9 mouse cellular contexts compared by ENCODE assay signal in the genomic region with DNA sequence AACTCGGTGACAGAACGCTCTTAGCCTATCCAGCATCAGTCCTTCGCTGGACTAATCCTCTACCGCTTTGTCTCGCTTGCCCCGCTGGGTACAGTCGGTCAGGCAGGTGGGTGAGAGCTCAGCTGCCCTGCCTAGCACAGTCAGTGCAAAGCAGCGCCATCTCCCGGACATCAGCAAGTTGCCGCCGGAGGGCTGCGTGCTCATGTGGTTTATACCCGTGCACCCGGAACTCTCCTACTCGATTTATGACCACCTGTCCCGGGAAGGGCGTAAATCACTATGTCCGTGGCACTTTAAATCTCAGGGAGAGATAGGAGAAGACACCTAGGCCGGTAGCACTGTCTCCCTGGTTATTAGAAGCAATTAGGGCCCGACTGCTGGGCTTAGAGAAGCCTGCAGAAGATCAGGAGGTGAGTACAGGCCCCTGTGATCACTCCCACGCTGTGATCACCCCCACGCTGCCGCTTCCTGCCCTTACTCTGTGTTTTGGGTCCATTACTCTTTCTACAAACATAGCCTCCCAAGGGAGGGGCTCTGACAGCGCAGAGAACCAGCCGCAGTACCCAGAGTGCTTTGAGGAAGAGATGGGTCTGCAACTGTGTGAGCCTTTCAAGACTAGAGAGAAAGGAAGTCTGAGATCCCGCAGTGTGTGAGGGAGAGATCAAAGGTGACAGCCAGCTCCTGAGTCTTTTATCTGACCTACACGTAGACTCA. TPM values are rescaled to one million over a fixed set of nuclear protein-coding genes. Genes with fewer than 3 reads are reported as not detected.
A peak's percentile ranks its signal among the peaks of the same experiment; 100 is the strongest.
DNase-seq lines count a peak whose midpoint lies in the region; ATAC-seq lines count a peak whose summit lies in the region.
"Had no signal": no experiment of that assay in that cellular context is flagged by ENCODE, and none has a peak within 500 bp of the region (broad histone marks: within the 10 kb centered on the region; RNA-seq: fewer than 3 reads in every experiment).

No protein-coding gene starts in this region.

- H3K27me3 ChIP-seq in intestine, embryonic 14.5 days (replicated peaks; ENCODE audit: control insufficient read depth, insufficient read depth, low read length): no peaks in the 10 kb centered on the region
- no peaks in the 10 kb centered on the region for H3K27me3 ChIP-seq in liver, embryonic 16.5 days (ENCODE audit: control insufficient read depth, insufficient read depth, low read depth, low read length)
- no peaks in the 10 kb centered on the region for H3K27me3 ChIP-seq in neural tube, embryonic 14.5 days (ENCODE audit: control insufficient read depth, insufficient read depth, low read length)
- H3K27me3 ChIP-seq: CH12.LX had no signal

- 9% methylated on average over 27 of the region's 27 CpGs for WGBS in intestine, embryonic 14.5 days
- WGBS in liver, embryonic 16.5 days (ENCODE audit: insufficient replicate concordance): 11% methylated on average over 27 of the region's 27 CpGs
- 16% methylated on average over 27 of the region's 27 CpGs for WGBS in neural tube, embryonic 14.5 days

- no peak overlapping the region for H3K27ac ChIP-seq in intestine, embryonic 14.5 days (ENCODE audit: low read depth)
- no peak overlapping the region for H3K27ac ChIP-seq in liver, embryonic 16.5 days (ENCODE audit: low read length)
- no peak overlapping the region for H3K27ac ChIP-seq in neural tube, embryonic 14.5 days (ENCODE audit: low read depth, low read length)

- H3K36me3 ChIP-seq in intestine, embryonic 14.5 days (ENCODE audit: control insufficient read depth, insufficient read depth, low read length): no peaks in the 10 kb centered on the region
- H3K36me3 ChIP-seq in liver, embryonic 16.5 days (ENCODE audit: control insufficient read depth, insufficient read depth): no peaks in the 10 kb centered on the region; the same call in 1 of the 2 replicates
- no peaks in the 10 kb centered on the region for H3K36me3 ChIP-seq in neural tube, embryonic 14.5 days (ENCODE audit: control insufficient read depth, insufficient read depth, low read length)

- peak overlapping the region; percentile 16; the same call in 1 of the 2 replicates for H3K9ac ChIP-seq in intestine, embryonic 14.5 days (ENCODE audit: low read length)
- no peak overlapping the region for H3K9ac ChIP-seq in liver, embryonic 16.5 days (ENCODE audit: low read depth, low read length)
- no peak overlapping the region for H3K9ac ChIP-seq in neural tube, embryonic 14.5 days (replicated peaks; ENCODE audit: low read depth, low read length)

- H3K4me2 ChIP-seq in intestine, embryonic 14.5 days (ENCODE audit: low read length): peak overlapping the region; percentile 31; the same call in 1 of the 2 replicates
- H3K4me2 ChIP-seq in liver, embryonic 16.5 days (ENCODE audit: low read depth, low read length): peak overlapping the region; percentile 14
- 0 out of 2 replicates have a peak overlapping the region, but pooled peaks have one; percentile 12 for H3K4me2 ChIP-seq in neural tube, embryonic 14.5 days (ENCODE audit: low read depth, low read length)

- ATAC-seq in intestine, embryonic 14.5 days (replicated peaks; ENCODE audit: low FRiP score, low TSS enrichment, low read depth): peak; percentile 85
- ATAC-seq in liver, embryonic 16.5 days (ENCODE audit: low read depth): peak; percentile 43; the same call in 1 of the 2 replicates
- no peak; the same call in 1 of the 2 replicates for ATAC-seq in neural tube, embryonic 14.5 days (ENCODE audit: low read depth)

- peaks cover 8% of the 10 kb centered on the region; the same call in 1 of the 2 replicates for H3K4me1 ChIP-seq in intestine, embryonic 14.5 days (replicated peaks; ENCODE audit: control insufficient read depth, insufficient read depth, low read length)
- no peaks in the 10 kb centered on the region for H3K4me1 ChIP-seq in liver, embryonic 16.5 days (ENCODE audit: control insufficient read depth, low read depth, low read length)
- no peaks in the 10 kb centered on the region for H3K4me1 ChIP-seq in neural tube, embryonic 14.5 days (ENCODE audit: control insufficient read depth, insufficient read depth, low read length)

- peak; percentile 23 to 63 for DNase-seq in cerebellum, postnatal 25 days
- DNase-seq in cerebellum, adult 9-10 months: no peak
- peak; percentile 49 for DNase-seq in adrenal gland, adult 2 months
- DNase-seq in forelimb bud, embryonic 11.5 days (ENCODE audit: low read depth, low spot score): peak; percentile 50
- DNase-seq in intestine, embryonic 14.5 days (ENCODE audit: low spot score): peak; percentile 81
- peak; percentile 84 for DNase-seq in thymus, postnatal 36 days

- peaks cover 3% of the 10 kb centered on the region; the same call in 1 of the 2 replicates for H3K9me3 ChIP-seq in intestine, embryonic 14.5 days (ENCODE audit: control insufficient read depth, low read length)
- H3K9me3 ChIP-seq in liver, embryonic 16.5 days (replicated peaks; ENCODE audit: control insufficient read depth, low read length): no peaks in the 10 kb centered on the region
- H3K9me3 ChIP-seq in neural tube, embryonic 14.5 days (ENCODE audit: control insufficient read depth, low read length): no peaks in the 10 kb centered on the region

- H3K4me3 ChIP-seq in intestine, embryonic 14.5 days (ENCODE audit: low read depth, low read length): no peak overlapping the region
- no peak overlapping the region for H3K4me3 ChIP-seq in liver, embryonic 16.5 days (ENCODE audit: low read depth, low read length)
- H3K4me3 ChIP-seq in neural tube, embryonic 14.5 days (ENCODE audit: low read depth, low read length): no peak overlapping the region

RNA-seq across cellular contexts. Expression of a gene that starts 17.8 kb away (rescaled TPM):
- total RNA-seq in adrenal gland, adult 2 months (2021): 1 to 10 TPM in 1 of 2 experiments, under 1 TPM in 1; 0.83 to 4.4 TPM
- 5.0 and 7.5 TPM in 2 replicates for polyA plus RNA-seq in adrenal gland, adult 2 months (2012; rRNA removed)
- polyA plus RNA-seq in intestine, embryonic 14.5 days (2014; fragmentation: Nextera tagmentation; extraction: Ambion mirVana): 0.19 and 0.22 TPM in 2 replicates
- polyA plus RNA-seq in liver, embryonic 16.5 days (2015; fragmentation: Nextera tagmentation; extraction: Ambion mirVana): 42.6 and 42.9 TPM in 2 replicates
- 0.21 TPM in 1 of 2 replicates, not detected in the other for polyA plus RNA-seq in neural tube, embryonic 14.5 days (2014; fragmentation: Nextera tagmentation; extraction: Ambion mirVana)
- total RNA-seq: CH12.LX had no signal

RNA-seq across cellular contexts. Expression of a gene that starts 52.9 kb away (rescaled TPM):
- total RNA-seq in adrenal gland, adult 2 months (2021): 100 to 1,000 TPM; 288 to 409 TPM
- polyA plus RNA-seq in adrenal gland, adult 2 months (2012; rRNA removed): 117 and 164 TPM in 2 replicates
- polyA plus RNA-seq in intestine, embryonic 14.5 days (2014; fragmentation: Nextera tagmentation; extraction: Ambion mirVana): 262 and 279 TPM in 2 replicates
- polyA plus RNA-seq in liver, embryonic 16.5 days (2015; fragmentation: Nextera tagmentation; extraction: Ambion mirVana): 222 and 226 TPM in 2 replicates
- 108 and 125 TPM in 2 replicates for polyA plus RNA-seq in neural tube, embryonic 14.5 days (2014; fragmentation: Nextera tagmentation; extraction: Ambion mirVana)
